Mouse (Mus musculus): Measurements from ENCODE around the gene Pafah1b3. TPM values are rescaled to one million over a fixed set of nuclear protein-coding genes. Genes with fewer than 3 reads are reported as not detected.

Pafah1b3 gene
- polyA plus RNA-seq, 1 experiment: 62.9 TPM

DNA sequence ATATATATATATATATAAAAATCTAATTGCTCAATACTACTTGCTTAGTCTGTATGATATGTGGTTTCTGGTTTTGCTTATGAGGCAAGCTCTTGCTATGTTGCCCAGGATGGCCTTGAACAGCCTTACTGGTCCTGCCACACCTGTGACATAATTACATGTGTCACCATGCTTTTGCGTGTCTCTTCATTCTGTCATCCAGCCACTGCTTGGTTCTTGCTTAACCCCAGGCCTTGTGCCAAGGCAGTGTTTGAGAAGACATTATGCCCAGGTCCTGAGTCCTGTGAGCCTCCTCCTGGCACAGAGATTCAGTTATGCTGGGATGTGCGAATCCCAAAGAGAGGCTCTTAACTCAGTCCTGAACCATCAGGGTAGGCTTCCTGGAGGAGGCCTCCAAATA, 25.4 kb upstream of the Pafah1b3 start:
- no peaks in the 10 kb centered on the region for H3K36me3 ChIP-seq (ENCODE audit: control insufficient read depth, insufficient read depth, low read length)
- H3K4me3 ChIP-seq (ENCODE audit: extremely low read depth, insufficient read depth, insufficient read length): no peak overlapping the region
- TF ChIP-seq POLR2A (IDR thresholded peaks at IDR 0.05; ENCODE audit: low read depth, low read length) (no peak), CTCF (IDR thresholded peaks at IDR 0.05; ENCODE audit: extremely low read depth, insufficient read depth, insufficient read length, insufficient replicate concordance) (no peak)
- no peak overlapping the region for H3K27ac ChIP-seq (ENCODE audit: insufficient read depth, low read length)
- 92% methylated on average over 2 of the region's 2 CpGs for WGBS
- H3K4me1 ChIP-seq (ENCODE audit: control insufficient read depth, insufficient read depth, insufficient read length): no peaks in the 10 kb centered on the region
- no peak for DNase-seq (ENCODE audit: low read depth in 1 of 2, low spot score in 2 of 2)
- H3K27me3 ChIP-seq (ENCODE audit: control insufficient read depth, insufficient read depth, low read length): no peaks in the 10 kb centered on the region

DNA sequence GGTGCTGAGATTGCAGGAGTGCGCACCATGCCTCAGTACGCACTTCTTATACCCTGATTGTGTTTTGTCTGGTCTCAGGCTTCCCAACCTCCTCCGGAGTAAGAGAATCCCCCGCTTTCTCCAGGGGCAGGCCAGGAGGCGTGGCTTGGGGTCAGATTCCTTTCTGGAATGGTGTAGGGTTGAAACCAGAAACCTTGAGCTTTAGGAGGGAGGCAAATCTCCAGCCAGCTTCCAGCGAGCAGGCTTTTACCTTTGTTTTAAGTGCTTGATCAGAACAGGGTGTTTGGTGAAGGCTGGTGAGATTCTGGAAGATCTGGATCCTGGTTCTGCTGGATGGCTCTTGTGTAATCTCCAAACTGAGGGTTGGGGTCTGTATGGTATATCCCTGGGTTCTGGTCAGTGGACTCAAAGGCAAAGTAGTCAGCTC, 24.3 kb upstream of the Pafah1b3 start:
- Histone ChIP-seq H3K27ac (ENCODE audit: insufficient read depth, low read length) (no peak overlapping the region), H3K4me1 (ENCODE audit: control insufficient read depth, insufficient read depth, insufficient read length) (0 out of 2 replicates have a peak, but pooled peaks cover 3% of the 10 kb centered on the region), H3K36me3 (ENCODE audit: control insufficient read depth, insufficient read depth, low read length) (no peaks in the 10 kb centered on the region), H3K4me3 (ENCODE audit: extremely low read depth, insufficient read depth, insufficient read length) (no peak overlapping the region), H3K27me3 (ENCODE audit: control insufficient read depth, insufficient read depth, low read length) (no peaks in the 10 kb centered on the region)
- TF ChIP-seq POLR2A (IDR thresholded peaks at IDR 0.05; ENCODE audit: low read depth, low read length): no peak
- TF ChIP-seq CTCF (IDR thresholded peaks at IDR 0.05; ENCODE audit: extremely low read depth, insufficient read depth, insufficient read length, insufficient replicate concordance): no peak
- DNase-seq (ENCODE audit: low read depth in 1 of 2, low spot score in 2 of 2): no peak
- 80% methylated on average over 6 of the region's 6 CpGs for WGBS

DNA sequence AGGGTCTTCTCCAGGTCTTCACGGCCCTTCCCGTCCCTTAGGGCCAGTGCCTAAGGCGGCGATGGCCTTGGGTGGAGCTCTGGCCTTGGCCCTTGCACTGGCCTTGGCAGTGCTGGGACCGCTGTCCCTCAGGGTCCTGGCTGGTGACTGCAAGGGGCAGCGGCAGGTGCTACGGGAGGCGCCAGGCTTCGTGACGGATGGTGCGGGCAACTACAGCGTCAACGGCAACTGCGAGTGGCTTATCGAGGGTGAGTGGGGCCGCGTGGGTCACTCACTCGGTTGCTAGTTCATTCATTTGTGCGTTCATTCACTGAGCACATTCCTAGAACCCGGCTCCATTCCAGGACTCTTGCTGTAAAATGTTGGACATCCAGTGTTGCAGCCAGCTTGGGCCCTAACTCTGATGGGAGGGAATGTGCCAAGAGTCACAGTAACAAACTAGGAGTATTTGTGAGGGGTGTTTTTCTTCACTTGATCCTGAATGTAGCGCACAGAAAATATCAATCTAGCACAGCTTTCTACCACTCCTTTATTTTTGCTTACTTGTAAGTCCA, 19.7 kb upstream of the Pafah1b3 start:
- no peak for TF ChIP-seq CTCF (IDR thresholded peaks at IDR 0.05; ENCODE audit: extremely low read depth, insufficient read depth, insufficient read length, insufficient replicate concordance)
- no peak for TF ChIP-seq POLR2A (IDR thresholded peaks at IDR 0.05; ENCODE audit: low read depth, low read length)
- Histone ChIP-seq H3K4me3 (ENCODE audit: extremely low read depth, insufficient read depth, insufficient read length) (peak overlapping the region; percentile 22; the same call in 1 of the 2 replicates), H3K36me3 (ENCODE audit: control insufficient read depth, insufficient read depth, low read length) (no peaks in the 10 kb centered on the region), H3K27ac (ENCODE audit: insufficient read depth, low read length) (no peak overlapping the region; the same call in 1 of the 2 replicates), H3K27me3 (ENCODE audit: control insufficient read depth, insufficient read depth, low read length) (peaks cover 19% of the 10 kb centered on the region), H3K4me1 (ENCODE audit: control insufficient read depth, insufficient read depth, insufficient read length) (peaks cover 18% of the 10 kb centered on the region)
- 75% methylated on average over 21 of the region's 21 CpGs for WGBS
- DNase-seq (ENCODE audit: low read depth in 1 of 2, low spot score in 2 of 2): no peak

DNA sequence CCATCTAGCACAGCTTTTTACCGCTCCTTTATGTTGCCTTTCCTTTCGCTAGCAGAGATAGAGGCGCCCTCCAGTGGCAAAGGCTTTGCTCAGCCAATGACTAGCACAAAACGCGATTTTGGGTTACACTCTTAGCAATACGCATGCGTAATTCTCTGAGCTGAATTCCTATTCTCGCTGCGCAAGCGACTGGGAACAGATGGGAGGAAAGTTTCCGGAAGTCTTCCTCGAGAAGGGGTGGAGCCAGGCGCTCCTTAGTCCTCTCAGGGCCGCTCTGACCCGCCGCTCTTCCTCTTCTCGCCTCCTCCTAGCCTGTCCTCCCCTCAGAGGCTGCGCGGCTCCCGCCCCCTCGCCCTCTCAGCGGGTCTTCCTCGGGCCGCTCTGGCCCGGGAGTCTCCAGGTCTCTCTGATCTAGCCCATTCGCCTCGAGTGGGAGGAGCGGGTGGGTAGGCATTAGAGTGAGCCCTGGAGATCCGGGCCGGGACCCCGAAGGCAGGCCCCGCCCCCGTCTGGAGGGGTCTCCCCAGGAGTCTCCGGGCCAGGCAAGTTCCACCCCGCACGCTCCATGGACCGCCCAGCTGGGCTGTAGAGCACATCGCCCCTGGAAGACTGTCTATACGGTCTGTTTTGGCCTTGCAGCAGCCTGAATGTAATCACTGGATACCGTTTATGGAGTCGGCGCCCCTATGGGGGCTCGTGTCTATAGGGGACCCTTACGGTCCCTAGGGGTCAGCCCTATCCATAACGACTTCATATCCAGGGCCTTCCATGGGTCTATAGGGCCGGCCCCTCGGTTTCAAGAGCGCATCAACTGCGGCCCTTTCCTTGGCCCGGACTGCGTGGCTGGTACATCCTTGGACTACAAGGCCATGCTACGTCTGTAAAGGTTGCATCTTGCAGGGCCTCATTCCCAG, 19.0 kb upstream of the Pafah1b3 start, which contains the start of gene Megf8:
Gene Megf8, plus strand, starts transcription at position 633 of the 914 bp plus-strand sequence.
- WGBS: 15% methylated on average over 52 of the region's 52 CpGs
- Histone ChIP-seq H3K4me1 (ENCODE audit: control insufficient read depth, insufficient read depth, insufficient read length) (peaks cover 18% of the 10 kb centered on the region), H3K36me3 (ENCODE audit: control insufficient read depth, insufficient read depth, low read length) (no peaks in the 10 kb centered on the region), H3K27ac (ENCODE audit: insufficient read depth, low read length) (no peak within 1 kb of the TSS; the same call in 1 of the 2 replicates), H3K4me3 (ENCODE audit: extremely low read depth, insufficient read depth, insufficient read length) (peak within 1 kb of the TSS; percentile 52), H3K27me3 (ENCODE audit: control insufficient read depth, insufficient read depth, low read length) (peaks cover 19% of the 10 kb centered on the region)
- peak; percentile 85 to 91 for DNase-seq (ENCODE audit: low read depth in 1 of 2, low spot score in 2 of 2)
- TF ChIP-seq CTCF (IDR thresholded peaks at IDR 0.05; ENCODE audit: extremely low read depth, insufficient read depth, insufficient read length, insufficient replicate concordance): peak; percentile 72; the same call in 1 of the 2 replicates
- TF ChIP-seq POLR2A (IDR thresholded peaks at IDR 0.05; ENCODE audit: low read depth, low read length): no peak

DNA sequence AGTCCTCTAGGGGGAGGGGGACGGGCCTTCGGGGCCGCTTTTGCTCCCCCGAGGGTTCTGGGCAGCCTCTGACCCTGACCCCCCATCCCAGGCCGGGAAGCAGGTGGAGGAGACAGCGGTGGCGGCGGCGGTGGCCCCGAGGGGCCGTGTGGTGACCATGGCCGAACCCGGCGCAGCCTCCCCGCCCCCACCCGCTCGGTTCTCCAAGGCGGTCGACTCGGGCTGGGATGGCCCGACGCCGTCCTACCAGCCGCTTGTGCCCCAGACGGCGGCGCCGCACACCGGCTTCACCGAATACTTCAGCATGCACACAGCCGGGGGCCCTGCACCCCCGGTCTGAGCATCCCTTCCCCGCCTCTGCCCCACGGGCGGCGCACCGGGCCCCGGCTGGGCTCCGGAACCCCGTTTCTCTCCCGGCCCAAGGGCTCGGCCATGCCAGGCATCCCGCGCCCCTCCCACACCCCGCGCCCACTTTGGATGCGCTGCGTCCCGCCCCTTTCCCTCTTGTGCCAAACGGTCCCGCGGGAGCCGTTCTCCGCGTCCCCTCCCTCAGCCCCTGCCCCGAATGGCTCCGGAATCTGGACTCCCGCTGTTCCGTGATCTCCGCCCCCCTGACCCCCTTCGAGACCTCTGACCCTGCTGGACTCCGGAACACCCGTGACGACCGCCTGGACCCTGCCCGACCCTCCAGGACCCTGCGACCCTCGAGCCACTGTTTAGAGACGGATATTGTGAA, 17.7 kb upstream of the Pafah1b3 start:
- Histone ChIP-seq H3K36me3 (ENCODE audit: control insufficient read depth, insufficient read depth, low read length) (no peaks in the 10 kb centered on the region), H3K27me3 (ENCODE audit: control insufficient read depth, insufficient read depth, low read length) (peaks cover 22% of the 10 kb centered on the region), H3K27ac (ENCODE audit: insufficient read depth, low read length) (no peak overlapping the region), H3K4me1 (ENCODE audit: control insufficient read depth, insufficient read depth, insufficient read length) (peaks cover 18% of the 10 kb centered on the region), H3K4me3 (ENCODE audit: extremely low read depth, insufficient read depth, insufficient read length) (peak overlapping the region; percentile 31; the same call in 1 of the 2 replicates)
- no peak for DNase-seq (ENCODE audit: low read depth in 1 of 2, low spot score in 2 of 2)
- 2% methylated on average over 68 of the region's 69 CpGs for WGBS
- TF ChIP-seq CTCF (IDR thresholded peaks at IDR 0.05; ENCODE audit: extremely low read depth, insufficient read depth, insufficient read length, insufficient replicate concordance) (no peak), POLR2A (IDR thresholded peaks at IDR 0.05; ENCODE audit: low read depth, low read length) (no peak)

DNA sequence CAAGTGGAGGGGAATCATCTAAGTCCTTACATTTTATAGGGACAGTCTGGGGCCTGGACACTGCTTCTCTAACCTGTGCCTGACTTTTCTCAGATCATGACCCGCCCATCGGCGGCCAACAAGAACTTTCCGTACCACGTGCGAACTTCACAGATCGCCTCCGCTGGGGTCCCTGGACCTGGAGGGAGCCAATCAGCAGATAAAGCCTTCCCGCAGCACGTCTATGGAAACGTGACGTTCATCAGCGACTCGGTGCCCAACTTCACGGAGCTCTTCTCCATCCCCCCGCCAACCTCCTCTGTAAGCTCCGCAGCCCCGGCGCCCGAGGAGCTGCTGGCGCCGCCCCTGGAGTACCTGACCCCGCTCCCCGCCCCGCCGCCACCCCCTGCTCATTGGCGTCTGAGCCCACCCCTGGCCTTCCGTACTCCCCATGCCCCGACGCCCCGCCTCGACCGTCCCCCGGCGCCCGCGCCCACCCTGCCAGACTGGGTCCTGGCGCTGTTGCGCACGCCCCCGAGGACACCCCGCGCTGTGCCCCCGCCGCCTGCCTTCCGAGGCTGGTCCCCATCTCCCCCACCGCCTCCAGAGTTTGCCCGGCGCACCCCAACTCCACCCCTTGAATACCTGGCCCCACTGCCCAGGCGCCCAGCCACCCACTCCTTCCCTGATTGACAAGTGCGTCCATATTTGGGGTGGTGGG, 17.0 kb upstream of the Pafah1b3 start:
- TF ChIP-seq CTCF (IDR thresholded peaks at IDR 0.05; ENCODE audit: extremely low read depth, insufficient read depth, insufficient read length, insufficient replicate concordance) (no peak), POLR2A (IDR thresholded peaks at IDR 0.05; ENCODE audit: low read depth, low read length) (no peak)
- H3K4me1 ChIP-seq (ENCODE audit: control insufficient read depth, insufficient read depth, insufficient read length): peaks cover 18% of the 10 kb centered on the region
- H3K27me3 ChIP-seq (ENCODE audit: control insufficient read depth, insufficient read depth, low read length): peaks cover 22% of the 10 kb centered on the region
- H3K4me3 ChIP-seq (ENCODE audit: extremely low read depth, insufficient read depth, insufficient read length): no peak overlapping the region
- WGBS: 4% methylated on average over 51 of the region's 51 CpGs
- H3K36me3 ChIP-seq (ENCODE audit: control insufficient read depth, insufficient read depth, low read length): no peaks in the 10 kb centered on the region
- no peak for DNase-seq (ENCODE audit: low read depth in 1 of 2, low spot score in 2 of 2)
- no peak overlapping the region for H3K27ac ChIP-seq (ENCODE audit: insufficient read depth, low read length)

All from spleen, adult 2 months (tissue).